Mouse (Mus musculus): Measurements from ENCODE around the gene Treml1.

Gene Treml1

DNA sequence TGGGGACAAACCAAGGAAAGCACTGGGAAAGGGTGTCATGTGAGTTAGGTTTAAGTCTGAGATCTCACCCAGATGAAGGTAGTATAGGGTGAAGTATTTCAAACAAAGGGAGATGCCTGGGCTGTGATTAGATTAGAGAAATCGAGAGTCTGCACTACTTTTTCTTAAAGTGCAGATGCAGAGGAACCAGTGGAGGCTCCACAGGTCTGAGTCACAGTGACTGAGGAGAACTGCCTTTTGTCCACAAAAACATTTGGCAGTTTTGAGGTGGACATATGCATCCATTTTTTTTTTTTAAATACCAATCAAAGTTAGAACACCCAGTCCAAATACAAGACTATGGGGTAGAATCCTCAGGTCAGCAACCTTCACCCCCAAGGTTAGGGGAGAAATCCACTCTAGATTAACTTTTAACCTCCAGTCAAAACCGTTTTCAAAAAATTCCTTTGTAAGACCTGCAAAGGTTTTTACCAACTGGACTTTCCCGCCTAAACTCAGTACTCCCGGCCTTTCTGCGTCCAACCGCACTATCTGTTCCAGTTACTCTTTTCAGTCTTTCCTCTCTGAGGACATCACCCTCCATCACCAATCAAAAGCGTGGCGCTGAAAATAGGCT is 48.3 kb downstream of the Treml1 start:
- ATAC-seq (ENCODE audit: insufficient number of reproducible peaks, low FRiP score, low TSS enrichment): no peak

DNA sequence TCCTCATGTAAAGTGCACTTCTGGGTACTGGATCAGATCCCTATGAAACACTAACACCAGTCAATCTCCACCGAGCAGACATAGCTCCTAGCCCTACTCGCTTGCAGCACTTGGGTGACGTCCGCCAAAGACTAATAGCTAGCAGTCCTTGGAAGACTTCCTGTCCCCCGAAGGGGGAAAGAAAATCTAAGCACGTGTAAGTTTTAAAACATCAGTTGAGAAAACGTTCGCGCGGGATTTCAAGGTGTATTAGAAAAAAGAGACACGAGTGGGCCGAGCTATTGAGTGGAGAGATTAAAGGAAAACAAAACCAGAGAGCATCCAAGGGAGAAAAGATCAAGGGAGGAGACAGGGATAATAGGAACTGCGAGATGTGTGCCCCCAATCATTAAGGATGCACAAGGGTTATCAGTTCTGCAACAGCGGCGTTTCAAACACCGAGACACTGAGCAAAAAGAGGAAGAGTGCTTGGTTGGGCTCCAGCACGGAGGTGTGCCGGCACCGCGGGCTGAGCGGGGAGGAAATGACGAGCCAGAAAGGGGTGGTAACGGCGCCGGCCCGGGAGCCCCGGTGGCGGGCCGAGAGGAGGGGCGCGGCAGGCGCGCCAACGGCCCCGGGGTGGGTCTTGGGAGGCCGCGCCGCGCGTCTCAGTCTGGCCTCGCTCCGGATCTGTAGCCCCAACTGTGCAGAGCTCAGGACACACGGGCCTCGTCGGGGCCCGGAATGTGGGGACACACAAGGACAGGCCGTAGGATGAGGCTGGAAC is 49.0 kb downstream of the Treml1 start:
- ATAC-seq (ENCODE audit: insufficient number of reproducible peaks, low FRiP score, low TSS enrichment): peak; percentile 47

DNA sequence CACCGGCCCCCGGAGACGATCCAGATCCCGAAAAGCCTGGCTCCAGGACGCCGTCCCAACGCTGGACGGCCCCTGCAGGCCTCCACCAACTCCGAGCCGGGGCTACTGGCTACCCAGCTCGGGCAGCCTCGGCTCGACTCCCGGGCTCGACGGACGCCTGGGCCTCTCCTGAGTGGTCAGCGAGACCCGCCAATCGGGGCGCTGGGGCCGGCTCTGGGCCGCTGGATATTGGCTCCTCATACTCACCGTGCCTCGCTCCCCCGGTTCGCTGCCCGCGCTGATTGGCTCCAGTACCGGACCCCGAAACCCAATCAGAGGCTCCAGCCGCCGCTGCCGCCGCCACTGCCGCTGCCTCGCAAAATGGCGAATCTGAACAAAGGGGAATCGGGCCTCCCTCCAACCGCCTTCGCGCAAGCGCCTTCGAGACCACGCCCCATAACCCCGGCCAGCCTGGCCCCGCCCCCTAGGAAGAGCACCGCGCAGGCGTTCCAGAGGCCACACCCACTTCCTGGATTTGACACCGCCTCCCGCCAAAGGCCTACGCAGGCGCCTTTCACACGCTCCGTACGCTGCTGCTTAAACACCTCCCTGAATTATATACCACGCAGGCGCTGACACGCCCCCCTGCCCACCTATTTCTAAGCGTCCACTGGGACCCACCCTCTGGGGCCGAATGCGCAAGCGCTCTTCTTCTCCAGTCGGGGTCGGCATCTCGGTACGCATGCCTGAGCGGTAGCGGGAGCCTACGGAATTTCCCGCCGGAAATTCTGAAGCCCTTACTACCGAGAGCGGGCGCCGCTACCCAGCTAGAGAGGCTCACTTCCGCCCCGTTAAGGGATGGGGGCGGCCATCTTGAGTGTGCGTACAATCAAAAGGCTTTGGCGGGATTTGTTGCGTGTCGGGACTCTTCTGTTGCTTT is 49.9 kb downstream of the Treml1 start, which contains the start of the genes Nfya and Oard1:
Gene Nfya (minus strand): TSS at position 527 of the 919 bp plus-strand sequence.
Gene Oard1 (plus strand): TSS at position 635 of the 919 bp plus-strand sequence.
- ATAC-seq (ENCODE audit: insufficient number of reproducible peaks, low FRiP score, low TSS enrichment): peak; percentile 90

DNA sequence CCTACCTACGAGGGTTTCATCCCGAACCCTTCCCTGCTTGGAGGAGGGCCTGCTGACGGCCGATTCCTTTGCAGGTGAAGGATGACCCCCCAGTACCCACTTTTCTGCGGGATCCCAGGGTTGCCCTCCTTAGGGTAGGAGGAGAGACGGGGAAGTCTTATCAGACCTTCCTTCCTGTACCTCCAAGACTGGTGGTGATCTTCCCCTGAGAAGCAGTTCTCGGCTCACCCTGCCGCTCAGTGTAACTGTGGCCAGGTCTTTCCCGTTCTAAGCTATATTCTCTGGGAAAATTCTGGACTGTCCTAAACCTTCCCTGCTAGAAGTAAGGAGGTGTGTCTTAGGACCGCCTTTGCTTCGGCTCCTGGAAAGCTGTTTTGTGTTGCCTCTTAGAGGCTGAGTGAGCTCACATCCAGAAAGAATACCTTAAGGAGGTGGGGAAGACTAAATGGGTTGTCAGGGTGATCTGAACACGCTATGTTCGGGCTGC is 50.6 kb downstream of the Treml1 start:
- ATAC-seq (ENCODE audit: insufficient number of reproducible peaks, low FRiP score, low TSS enrichment): 0 out of 2 replicates have a peak, but pooled peaks have one; percentile 2

DNA sequence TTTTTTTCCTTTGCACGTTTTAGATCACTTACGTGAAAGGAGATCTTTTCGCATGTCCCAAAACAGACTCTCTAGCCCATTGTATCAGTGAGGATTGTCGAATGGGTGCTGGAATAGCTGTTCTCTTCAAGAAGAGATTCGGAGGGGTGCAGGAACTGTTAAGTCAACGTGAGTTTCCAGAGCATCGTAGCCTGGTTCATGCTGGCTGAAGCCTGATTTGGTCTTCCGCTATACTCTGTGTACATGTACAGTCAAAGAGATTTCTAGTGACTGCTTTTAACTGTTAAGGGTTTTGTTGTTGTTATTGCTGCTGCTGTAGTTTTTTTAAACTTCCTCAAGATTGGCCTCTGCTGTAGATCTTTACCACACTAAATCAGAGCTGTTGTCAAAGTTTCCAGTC is 51.5 kb downstream of the Treml1 start:
- no peak for ATAC-seq (ENCODE audit: insufficient number of reproducible peaks, low FRiP score, low TSS enrichment)

DNA sequence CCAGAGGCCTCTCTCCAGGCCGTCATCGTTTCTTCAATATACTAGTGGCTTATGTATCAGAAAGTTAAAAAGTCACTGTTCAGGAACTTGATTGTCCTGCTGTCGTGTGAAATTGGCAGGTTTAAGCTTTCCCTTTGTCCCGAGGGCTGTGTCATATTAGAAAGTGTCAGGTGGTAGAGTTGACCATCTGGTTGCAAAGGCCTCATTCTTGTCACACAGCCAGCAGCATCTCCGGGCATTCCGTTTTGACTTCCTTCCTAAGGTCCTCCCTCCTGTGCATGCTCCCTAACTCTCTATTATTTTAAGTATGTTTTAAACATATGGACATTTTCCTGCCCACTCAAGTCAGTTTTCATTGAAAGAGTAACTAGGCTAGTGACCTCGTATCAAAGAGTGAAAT is 56.3 kb downstream of the Treml1 start:
- ATAC-seq (ENCODE audit: insufficient number of reproducible peaks, low FRiP score, low TSS enrichment): peak; percentile 74

Measured in cerebellum, adult (tissue).